Mouse (Mus musculus): ENCODE measurements around the gene Limch1.

DNA sequence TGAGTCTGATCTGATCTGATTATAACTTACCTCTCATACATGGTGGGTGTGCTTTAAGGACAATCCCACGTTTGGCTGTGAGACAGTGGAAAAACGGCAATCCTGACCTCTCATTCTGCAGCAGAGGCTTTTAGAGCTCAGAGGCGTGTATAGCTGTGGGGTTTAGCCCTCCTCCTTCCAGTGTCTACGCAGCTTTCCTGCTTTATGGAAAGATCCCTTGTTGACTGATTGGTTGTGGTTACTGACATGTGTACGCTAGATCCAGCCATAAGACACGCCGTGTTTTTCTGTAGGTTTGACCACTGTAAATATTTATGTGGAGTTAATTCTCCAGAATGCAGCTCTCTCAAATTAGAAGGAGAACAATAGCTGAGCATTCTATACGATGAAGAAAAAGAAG, 81.2 kb downstream of the Limch1 start:
- TF ChIP-seq ZNF384 (IDR thresholded peaks at IDR 0.05; ENCODE audit: low read depth, low read length) (no peak), ZC3H11A (IDR thresholded peaks at IDR 0.05; ENCODE audit: borderline replicate concordance, low read depth, low read length) (no peak), MAFK (IDR thresholded peaks at IDR 0.05; ENCODE audit: insufficient read depth, low read depth, low read length) (no peak), HCFC1 (IDR thresholded peaks at IDR 0.05; ENCODE audit: borderline replicate concordance, insufficient read depth, low read length) (no peak)
